8 mouse cellular contexts compared by ENCODE assay signal in the genomic region with DNA sequence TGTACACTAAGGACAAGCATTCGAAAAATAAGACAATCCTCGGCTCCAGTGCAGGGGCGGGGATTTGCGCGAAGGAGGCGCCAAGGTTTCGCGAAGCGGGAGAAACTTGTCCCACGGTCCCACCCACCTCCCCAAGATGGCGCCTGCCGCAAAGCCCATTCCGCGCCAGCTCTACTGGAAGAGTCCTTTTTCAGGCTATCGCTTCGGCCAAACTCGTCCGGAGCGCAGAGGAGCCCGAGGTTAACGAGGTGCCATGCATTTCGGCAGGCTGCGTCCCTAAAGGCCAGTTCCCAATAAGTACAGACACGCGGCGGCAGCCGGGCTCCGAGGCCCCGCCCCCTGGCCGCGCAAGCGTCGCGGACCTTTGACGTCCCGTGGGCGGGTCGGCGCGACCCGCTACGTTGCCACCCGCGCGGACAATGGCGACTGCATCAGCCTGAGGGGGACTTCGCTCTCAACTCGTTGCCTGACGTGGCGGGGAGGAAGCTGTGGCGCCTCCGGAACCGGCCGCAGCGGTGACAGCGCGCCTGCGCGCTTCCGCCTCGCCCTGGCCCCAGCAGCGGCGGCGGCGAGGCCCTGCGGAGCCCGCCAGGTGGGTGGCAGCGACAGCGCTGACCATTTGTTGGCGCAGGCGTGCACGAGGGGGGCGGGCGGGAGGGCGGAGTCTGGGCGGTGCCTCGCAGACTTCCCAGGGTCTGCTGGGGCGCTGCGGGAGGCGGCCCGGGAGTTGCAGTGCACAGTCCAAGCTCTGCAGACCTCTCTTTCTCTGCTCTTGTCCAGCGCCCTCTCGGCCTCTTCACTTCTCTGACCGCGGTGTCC. TPM values are rescaled to one million over a fixed set of nuclear protein-coding genes. Genes with fewer than 3 reads are reported as not detected.
DNase-seq lines count a peak whose midpoint lies in the region; ATAC-seq and TF ChIP-seq lines count a peak whose summit lies in the region.

A gene (plus strand): TSS at position 410 of the 819 bp plus-strand sequence.

- peak; percentile 96 for ATAC-seq in forebrain, embryonic 14.5 days
- ATAC-seq in neutrophil, adult 5-6 weeks (ENCODE audit: extremely low read depth, insufficient number of reproducible peaks, low FRiP score, poor library complexity, severe bottlenecking), result peak; percentile 87

- H3K9ac ChIP-seq in forebrain, embryonic 14.5 days (ENCODE audit: low read length), result peak within 1 kb of the TSS; percentile 66

- intact Hi-C loops in heart, postnatal 14 days (cut with DNase I), result loop anchor here (10.0 kb wide), 1 partner anchor 181 kb away; no protein-coding TSS in a partner anchor

- H3K4me1 ChIP-seq in forebrain, embryonic 14.5 days (ENCODE audit: control insufficient read depth, insufficient read depth, low read length), result no peaks in the 10 kb centered on the region
- H3K4me1 ChIP-seq in lung, adult 2 months (ENCODE audit: control insufficient read depth, insufficient read depth, low read length), result no peaks in the 10 kb centered on the region

- no peaks in the 10 kb centered on the region for H3K9me3 ChIP-seq in forebrain, embryonic 14.5 days (replicated peaks; ENCODE audit: control insufficient read depth, low read length)

- no peak for TF ChIP-seq CTCF in lung, adult 2 months (IDR thresholded peaks at IDR 0.05; ENCODE audit: insufficient read depth, low read length)

- peaks cover 9% of the 10 kb centered on the region; the same call in 1 of the 2 replicates for H3K36me3 ChIP-seq in forebrain, embryonic 14.5 days (ENCODE audit: control insufficient read depth, insufficient read depth, low read length)

- H3K27me3 ChIP-seq in forebrain, embryonic 14.5 days (replicated peaks; ENCODE audit: control insufficient read depth, insufficient read depth, low read length), result no peaks in the 10 kb centered on the region

- peak within 1 kb of the TSS; percentile 53 for H3K4me2 ChIP-seq in forebrain, embryonic 14.5 days (ENCODE audit: low read length)

- peak within 1 kb of the TSS; percentile 48 for H3K4me3 ChIP-seq in forebrain, embryonic 14.5 days (ENCODE audit: low read depth, low read length)
- H3K4me3 ChIP-seq in lung, adult 2 months (replicated peaks; ENCODE audit: extremely low read depth, low read depth, low read length), result peak within 1 kb of the TSS; percentile 85

- H3K27ac ChIP-seq in forebrain, embryonic 14.5 days (ENCODE audit: low read depth, low read length), result peak within 1 kb of the TSS; percentile 93

- peak; percentile 25; the same call in 1 of the 2 replicates for TF ChIP-seq POLR2A in lung, adult 2 months (IDR thresholded peaks at IDR 0.05; ENCODE audit: borderline replicate concordance, extremely low read depth, low read depth, low read length)

- WGBS in forebrain, embryonic 14.5 days, result 33% methylated on average over 85 of the region's 85 CpGs
- 28% methylated on average over 82 of the region's 85 CpGs for whole genome bisulfite sequencing in lung, adult 2 months

- DNase-seq in ES-CJ7 (ENCODE audit: low read depth, low spot score), result peak; percentile 69
- peak; percentile 73 for DNase-seq in cerebellum, adult 11 months
- DNase-seq in forebrain, embryonic 14.5 days (ENCODE audit: low spot score), result peak; percentile 83
- peak; percentile 83 to 85 for DNase-seq in heart, postnatal 14 days
- DNase-seq in layer of hippocampus, adult 18-20 months (ENCODE audit: low spot score in 2 of 2), result peak; percentile 70 to 78
- peak; percentile 85 for DNase-seq in lung, adult 2 months
- peak; percentile 58 to 72 for DNase-seq in thymus, adult 18-20 months

RNA-seq across cellular contexts. Expression of the gene that starts here (rescaled TPM):
- 78.1 and 80.3 TPM in 2 replicates for polyA plus RNA-seq in forebrain, embryonic 14.5 days (2014; fragmentation: Nextera tagmentation; extraction: Ambion mirVana)
- total RNA-seq in heart, postnatal 14 days (2021), result 10 to 100 TPM; 46.1 to 50.5 TPM
- 10 to 100 TPM; 57.8 to 59.0 TPM for total RNA-seq in layer of hippocampus, adult 18-20 months (2021)
- polyA plus RNA-seq in lung, adult 2 months (2012; rRNA removed), result 16.6 and 21.2 TPM in 2 replicates
- 42.8 and 50.7 TPM in 2 replicates for total RNA-seq in neutrophil, adult 5-6 weeks (2017)

Comparison
In these comparisons a context has a peak if more than half of its experiments do, and no peak if none do; other contexts are left out.
1. Peak in every context shown above with its lines: DNase-seq, ATAC-seq, H3K4me3 ChIP-seq and H3K27ac ChIP-seq.